Mouse (Mus musculus) hindlimb bud, embryonic 11.5 days (tissue): ENCODE measurements around the gene Tnpo1.

Experiments
- DNase-seq: peaks from one replicate; pipeline ENCODE4 v3.0.0-alpha.2; 2012; ENCODE audit warnings: low read depth, low spot score; ENCODE audit errors: extremely low spot score

Gene Tnpo1

GRCm38 (mm10) chr13:98925486-98926212 is 535 bp downstream of the Tnpo1 start:
- DNase-seq = no peak

- no peak for DNase-seq
Measured at GRCm38 (mm10) chr13:98924897-98925485, 1.2 kb downstream of the Tnpo1 start.

GRCm38 (mm10) chr13:98922806-98923205 is 3.4 kb downstream of the Tnpo1 start:
- no peak for DNase-seq

- DNase-seq = no peak
Measured at GRCm38 (mm10) chr13:98921276-98921675, 4.9 kb downstream of the Tnpo1 start.

GRCm38 (mm10) chr13:98920300-98920699 is 5.9 kb downstream of the Tnpo1 start:
- DNase-seq = no peak

GRCm38 (mm10) chr13:98919695-98920094 is 6.5 kb downstream of the Tnpo1 start:
- DNase-seq = no peak

- DNase-seq = no peak
Measured at GRCm38 (mm10) chr13:98917851-98918250, 8.3 kb downstream of the Tnpo1 start.

- no peak for DNase-seq
Measured at GRCm38 (mm10) chr13:98915591-98915990, 10.6 kb downstream of the Tnpo1 start.

GRCm38 (mm10) chr13:98914844-98915212 is 11.4 kb downstream of the Tnpo1 start:
- no peak for DNase-seq

GRCm38 (mm10) chr13:98914010-98914843 is 12.0 kb downstream of the Tnpo1 start:
- DNase-seq = no peak

GRCm38 (mm10) chr13:98913196-98913595 is 13.0 kb downstream of the Tnpo1 start:
- no peak for DNase-seq

- no peak for DNase-seq
Measured at GRCm38 (mm10) chr13:98912602-98913001, 13.6 kb downstream of the Tnpo1 start.

GRCm38 (mm10) chr13:98910801-98911200 is 15.4 kb downstream of the Tnpo1 start:
- DNase-seq = no peak

- DNase-seq = no peak
Measured at GRCm38 (mm10) chr13:98904608-98905007, 21.6 kb downstream of the Tnpo1 start.

GRCm38 (mm10) chr13:98902366-98903025 is 23.7 kb downstream of the Tnpo1 start:
- DNase-seq = no peak

- DNase-seq = no peak
Measured at GRCm38 (mm10) chr13:98899550-98899949, 26.6 kb downstream of the Tnpo1 start.

GRCm38 (mm10) chr13:98897577-98897976 is 28.6 kb downstream of the Tnpo1 start:
- DNase-seq = no peak

GRCm38 (mm10) chr13:98896434-98897126 is 29.6 kb downstream of the Tnpo1 start:
- DNase-seq = no peak

- no peak for DNase-seq
Measured at GRCm38 (mm10) chr13:98896013-98896412, 30.2 kb downstream of the Tnpo1 start.

GRCm38 (mm10) chr13:98894900-98895299 is 31.3 kb downstream of the Tnpo1 start:
- no peak for DNase-seq

- DNase-seq = no peak
Measured at GRCm38 (mm10) chr13:98891443-98891842, 34.7 kb downstream of the Tnpo1 start.
